Mouse (Mus musculus) MEL (cell line): ENCODE measurements around the gene Dthd1.

Experiments
- CTCF ChIP-seq, 3 experiments: IDR thresholded peaks in 2 of 3; conservative IDR thresholded peaks in 1 of 3; 2 replicates each; pipeline ENCODE4 v1.5.1; 2011 to 2012; ENCODE audit warnings: low read length in 3 of 3, low read depth in 2 of 3, mild to moderate bottlenecking in 2 of 3, improper control_type of control experiment in 1 of 3, inconsistent platforms in 1 of 3, mixed read lengths in 1 of 3, moderate library complexity in 1 of 3; ENCODE audit not compliant: control insufficient read depth in 1 of 3, insufficient read depth in 1 of 3, poor library complexity in 1 of 3, severe bottlenecking in 1 of 3
- GATA1 ChIP-seq: IDR thresholded peaks from 2 replicates; pipeline ENCODE4 v1.6.1; 2011; ENCODE audit warnings: low read depth, low read length, improper control_type of control experiment
- MEF2A ChIP-seq: IDR thresholded peaks from 2 replicates; pipeline ENCODE4 v1.6.1; 2014; ENCODE audit warnings: low read depth, mild to moderate bottlenecking, inconsistent platforms, low read length, improper control_type of control experiment; ENCODE audit not compliant: poor library complexity, insufficient replicate concordance, severe bottlenecking; ENCODE audit errors: extremely low read depth
- NRF1 ChIP-seq: IDR thresholded peaks from 2 replicates; pipeline ENCODE4 v1.6.1; 2014; ENCODE audit warnings: low read depth, mild to moderate bottlenecking, inconsistent platforms, low read length, improper control_type of control experiment, moderate library complexity; ENCODE audit not compliant: poor library complexity, insufficient read depth, severe bottlenecking
- POLR2A ChIP-seq, 2 experiments: IDR thresholded peaks; 2 replicates each; pipeline ENCODE4 v1.6.1; 2011 to 2012; ENCODE audit warnings: low read length in 2 of 2, mild to moderate bottlenecking in 2 of 2, control low read depth in 1 of 2, improper control_type of control experiment in 1 of 2, low read depth in 1 of 2, moderate library complexity in 1 of 2; ENCODE audit not compliant: control insufficient read depth in 1 of 2, insufficient read depth in 1 of 2, poor library complexity in 1 of 2
- POLR2AphosphoS2 ChIP-seq: IDR thresholded peaks from 2 replicates; pipeline ENCODE4 v1.6.1; 2011; ENCODE audit warnings: low read length, improper control_type of control experiment
- USF2 ChIP-seq, 2 experiments: IDR thresholded peaks; 2 replicates each; pipeline ENCODE4 v1.6.1; 2011 to 2012; ENCODE audit warnings: improper control_type of control experiment in 2 of 2, low read length in 2 of 2, borderline replicate concordance in 1 of 2, inconsistent platforms in 1 of 2, low read depth in 1 of 2, mild to moderate bottlenecking in 1 of 2; ENCODE audit not compliant: insufficient read depth in 1 of 2
- ZKSCAN1 ChIP-seq: IDR thresholded peaks from 2 replicates; pipeline ENCODE4 v1.6.1; 2012; ENCODE audit warnings: low read depth, mild to moderate bottlenecking, inconsistent platforms, low read length, improper control_type of control experiment, moderate library complexity
- ZMIZ1 ChIP-seq: IDR thresholded peaks from 2 replicates; pipeline ENCODE4 v1.6.1; 2012; ENCODE audit warnings: low read depth, mild to moderate bottlenecking, inconsistent platforms, low read length, improper control_type of control experiment, moderate library complexity
- ZNF384 ChIP-seq: IDR thresholded peaks from 2 replicates; pipeline ENCODE4 v1.6.1; 2012; ENCODE audit warnings: low read depth, mild to moderate bottlenecking, inconsistent platforms, low read length, improper control_type of control experiment

DNA sequence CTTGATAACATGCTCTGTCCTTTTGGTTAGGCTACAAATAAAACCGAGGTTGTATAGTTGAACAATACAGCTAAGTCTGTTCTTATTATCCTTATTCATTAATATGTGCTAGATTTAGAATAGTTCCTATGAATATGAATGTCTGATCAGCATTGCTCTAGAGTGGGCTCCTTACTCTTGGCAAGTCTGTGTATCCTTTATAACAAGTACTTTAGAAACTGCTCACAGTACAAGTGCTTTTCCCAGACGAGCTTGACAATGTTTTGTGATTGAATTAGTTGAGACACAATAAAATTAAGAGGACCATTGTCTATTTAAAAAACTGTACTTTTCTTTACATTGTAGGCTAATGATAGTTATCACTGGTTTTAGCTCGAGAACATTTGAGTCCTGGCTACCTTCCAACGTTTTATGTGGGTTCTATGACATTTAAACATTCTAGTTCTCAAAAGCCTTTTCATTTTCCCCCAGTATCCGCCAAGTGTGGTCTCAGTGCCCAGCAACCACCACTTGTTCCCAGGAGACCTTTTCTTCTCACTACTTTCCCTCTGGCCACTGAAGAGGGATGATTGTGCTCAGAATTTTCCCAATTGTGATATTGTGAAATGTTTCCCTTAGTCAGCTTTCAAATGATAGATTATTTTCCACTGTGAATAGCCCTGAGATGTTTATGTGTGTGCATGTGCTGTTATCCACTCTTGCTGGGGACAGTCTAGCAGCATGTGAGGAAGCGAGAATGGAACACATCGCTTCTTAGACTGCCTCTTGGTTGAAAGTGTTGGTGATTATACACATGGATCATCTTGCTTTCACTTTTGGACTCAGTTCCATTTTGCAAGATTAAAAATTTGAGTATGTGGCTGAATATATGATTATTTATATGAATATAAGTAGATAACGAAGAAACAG is 7.0 kb downstream of the Dthd1 start:
- TF ChIP-seq POLR2AphosphoS2 (no peak), ZMIZ1 (no peak), POLR2A (IDR thresholded peaks at IDR 0.05; ENCODE audit: control insufficient read depth in 1 of 2, insufficient read depth in 1 of 2, low read depth in 1 of 2, low read length in 2 of 2, poor library complexity in 1 of 2) (no peak), ZKSCAN1 (no peak), MEF2A (no peak), GATA1 (no peak), ZNF384 (no peak), USF2 (IDR thresholded peaks at IDR 0.05; ENCODE audit: borderline replicate concordance in 1 of 2, insufficient read depth in 1 of 2, low read depth in 1 of 2, low read length in 2 of 2) (no peak), NRF1 (no peak), CTCF (IDR thresholded peaks at IDR 0.05 in 2 of 3, conservative IDR thresholded peaks at IDR 0.05 in 1 of 3; ENCODE audit: control insufficient read depth in 1 of 3, insufficient read depth in 1 of 3, low read depth in 2 of 3, low read length in 3 of 3, poor library complexity in 1 of 3, severe bottlenecking in 1 of 3) (no peak)
